Mouse (Mus musculus): ENCODE measurements around the gene Dcxr. TPM values are rescaled to one million over a fixed set of nuclear protein-coding genes. Genes with fewer than 3 reads are reported as not detected.
"Not testable (repeated sequence)": the region's sequence is repeated elsewhere in the genome, so short reads cannot be mapped to it uniquely, and the experiment has no call there.

The Dcxr gene
- polyA plus RNA-seq, 1 experiment: 15.4 TPM

GRCm38 (mm10) chr11:120676951-120677350, 50.1 kb downstream of the Dcxr start:
- TF ChIP-seq FOSL1 (IDR thresholded peaks at IDR 0.05; ENCODE audit: insufficient read depth, low read length, poor library complexity, severe bottlenecking) (no peak), MYOD1 (IDR thresholded peaks at IDR 0.05; ENCODE audit: control insufficient read depth, insufficient read length, low read depth) (no peak), CTCF (IDR thresholded peaks at IDR 0.05; ENCODE audit: control insufficient read depth, insufficient read depth, insufficient read length) (no peak), MYOG (IDR thresholded peaks at IDR 0.05; ENCODE audit: control insufficient read depth, extremely low read depth, insufficient read length) (no peak), USF1 (IDR thresholded peaks at IDR 0.05; ENCODE audit: low read depth) (no peak), CEBPB (IDR thresholded peaks at IDR 0.05; ENCODE audit: low read depth) (no peak), MAX (IDR thresholded peaks at IDR 0.05) (no peak)
- H3K36me3 ChIP-seq (ENCODE audit: control insufficient read depth, insufficient read depth): peaks cover 43% of the 10 kb centered on the region
- H3K79me2 ChIP-seq (ENCODE audit: control insufficient read depth, insufficient read depth): peaks cover 37% of the 10 kb centered on the region
- no peak overlapping the region for H3K4me3 ChIP-seq (ENCODE audit: insufficient read depth, poor library complexity, severe bottlenecking)
- no peaks in the 10 kb centered on the region for H3K79me3 ChIP-seq (ENCODE audit: low read depth)
- H3ac ChIP-seq (ENCODE audit: control insufficient read depth, insufficient read length, low read depth): no peak overlapping the region
- H3K27me3 ChIP-seq (ENCODE audit: control insufficient read depth, insufficient read depth, insufficient read length): no peaks in the 10 kb centered on the region

GRCm38 (mm10) chr11:120675875-120676274, 51.2 kb downstream of the Dcxr start:
- not testable (repeated sequence) for H3K79me3 ChIP-seq (ENCODE audit: low read depth); H3K27me3 ChIP-seq (ENCODE audit: control insufficient read depth, insufficient read depth, insufficient read length); H3K4me3 ChIP-seq (ENCODE audit: insufficient read depth, poor library complexity, severe bottlenecking); H3ac ChIP-seq (ENCODE audit: control insufficient read depth, insufficient read length, low read depth)
- H3K36me3 ChIP-seq (ENCODE audit: control insufficient read depth, insufficient read depth): peaks cover 40% of the 10 kb centered on the region
- peaks cover 37% of the 10 kb centered on the region for H3K79me2 ChIP-seq (ENCODE audit: control insufficient read depth, insufficient read depth)

Other genes with a start within 250 kb of the Dcxr start
- 338 TPM for gene Mrpl12, start 242.7 kb downstream of the Dcxr start, polyA plus RNA-seq (2012; fragmentation: generic; extraction: Trizol)
- gene Slc25a10, start 235.4 kb downstream of the Dcxr start, polyA plus RNA-seq (2012; fragmentation: generic; extraction: Trizol): 154 TPM
- gene Gcgr, start 196.6 kb downstream of the Dcxr start, polyA plus RNA-seq (2012; fragmentation: generic; extraction: Trizol): not detected
- 90.7 TPM for gene Mcrip1, start 177.6 kb downstream of the Dcxr start, polyA plus RNA-seq (2012; fragmentation: generic; extraction: Trizol)
- gene Ppp1r27, start 176.1 kb downstream of the Dcxr start, polyA plus RNA-seq (2012; fragmentation: generic; extraction: Trizol): 0.12 TPM
- 519 TPM for gene P4hb, start 154.0 kb downstream of the Dcxr start, polyA plus RNA-seq (2012; fragmentation: generic; extraction: Trizol)
- gene Arhgdia, start 145.7 kb downstream of the Dcxr start, polyA plus RNA-seq (2012; fragmentation: generic; extraction: Trizol): 1,072 TPM
- gene Alyref, start 128.9 kb downstream of the Dcxr start, polyA plus RNA-seq (2012; fragmentation: generic; extraction: Trizol): 218 TPM
- gene Anapc11, start 128.9 kb downstream of the Dcxr start, polyA plus RNA-seq (2012; fragmentation: generic; extraction: Trizol): 254 TPM
- gene Npb, start 118.8 kb downstream of the Dcxr start, polyA plus RNA-seq (2012; fragmentation: generic; extraction: Trizol): not detected
- 51.5 TPM for gene Pcyt2, start 109.3 kb downstream of the Dcxr start, polyA plus RNA-seq (2012; fragmentation: generic; extraction: Trizol)
- gene Sirt7, start 102.0 kb downstream of the Dcxr start, polyA plus RNA-seq (2012; fragmentation: generic; extraction: Trizol): 21.9 TPM
- 33.3 TPM for gene Mafg, start 93.7 kb downstream of the Dcxr start, polyA plus RNA-seq (2012; fragmentation: generic; extraction: Trizol)
- gene Pycr1, start 83.5 kb downstream of the Dcxr start, polyA plus RNA-seq (2012; fragmentation: generic; extraction: Trizol): 16.1 TPM
- not detected for gene Myadml2, start 79.1 kb downstream of the Dcxr start, polyA plus RNA-seq (2012; fragmentation: generic; extraction: Trizol)
- 0.43 TPM for gene Notum, start 66.1 kb downstream of the Dcxr start, polyA plus RNA-seq (2012; fragmentation: generic; extraction: Trizol)
- gene Aspscr1, start 54.3 kb downstream of the Dcxr start, polyA plus RNA-seq (2012; fragmentation: generic; extraction: Trizol): 66.0 TPM
- gene Cenpx, start 13.5 kb downstream of the Dcxr start, polyA plus RNA-seq (2012; fragmentation: generic; extraction: Trizol): 57.6 TPM
- 13.5 TPM for gene Lrrc45, start 13.4 kb downstream of the Dcxr start, polyA plus RNA-seq (2012; fragmentation: generic; extraction: Trizol)
- gene Rac3, start 5.8 kb downstream of the Dcxr start, polyA plus RNA-seq (2012; fragmentation: generic; extraction: Trizol): 2.5 TPM
- gene Cbr2, start 4.8 kb upstream of the Dcxr start, polyA plus RNA-seq (2012; fragmentation: generic; extraction: Trizol): 51.7 TPM
- gene Hmga1b, start 35.5 kb upstream of the Dcxr start, polyA plus RNA-seq (2012; fragmentation: generic; extraction: Trizol): 774 TPM
- gene Rfng, start 56.9 kb upstream of the Dcxr start, polyA plus RNA-seq (2012; fragmentation: generic; extraction: Trizol): 17.6 TPM
- gene Gps1, start 57.0 kb upstream of the Dcxr start, polyA plus RNA-seq (2012; fragmentation: generic; extraction: Trizol): 187 TPM
- 64.7 TPM for gene Dus1l, start 69.1 kb upstream of the Dcxr start, polyA plus RNA-seq (2012; fragmentation: generic; extraction: Trizol)
- 199 TPM for gene Fasn, start 97.3 kb upstream of the Dcxr start, polyA plus RNA-seq (2012; fragmentation: generic; extraction: Trizol)
- gene Ccdc57, start 205.6 kb upstream of the Dcxr start, polyA plus RNA-seq (2012; fragmentation: generic; extraction: Trizol): 1.1 TPM
- gene Slc16a3, start 221.2 kb upstream of the Dcxr start, polyA plus RNA-seq (2012; fragmentation: generic; extraction: Trizol): 0.89 TPM

Data from C2C12 (cell line).